Mouse (Mus musculus) spleen, adult 2 months (tissue): ENCODE results near the gene Lnpep.

Experiments used
- CTCF ChIP-seq: fragments of 200-500 bp; IDR thresholded peaks from 2 replicates; pipeline ENCODE4 v1.5.1; 2011; ENCODE audit warnings: mild to moderate bottlenecking, inconsistent platforms; ENCODE audit not compliant: insufficient read depth, insufficient read length, insufficient replicate concordance; ENCODE audit errors: extremely low read depth
- POLR2A ChIP-seq: fragments of 200-500 bp; IDR thresholded peaks from 2 replicates; pipeline ENCODE4 v1.6.1; 2011; ENCODE audit warnings: low read depth, low read length, inconsistent platforms

- TF ChIP-seq POLR2A (no peak), CTCF (no peak)
Observed at GRCm38 (mm10) chr17:17604554-17604953, 20.3 kb downstream of the Lnpep start.
